Mouse (Mus musculus): ENCODE measurements around the gene Vmn2r90. TPM values are rescaled to one million over a fixed set of nuclear protein-coding genes. Genes with fewer than 3 reads are reported as not detected.

The Vmn2r90 gene
- polyA plus RNA-seq, 1 experiment from 2014 or later: not detected

GRCm38 (mm10) chr17:17766481-17766880 is 62.9 kb downstream of the Vmn2r90 start:
- H3K4me3 ChIP-seq: no peak overlapping the region
- no peaks in the 10 kb centered on the region for H3K9me3 ChIP-seq
- no peak for DNase-seq (ENCODE audit: low spot score)
- no peaks in the 10 kb centered on the region for H3K36me3 ChIP-seq
- no peaks in the 10 kb centered on the region for H3K27me3 ChIP-seq (ENCODE audit: insufficient read depth, poor library complexity, severe bottlenecking)
- H3K4me1 ChIP-seq: no peaks in the 10 kb centered on the region
- H3K27ac ChIP-seq: no peak overlapping the region
- 12% methylated on average over 3 of the region's 3 CpGs for WGBS

Other genes starting within 250 kb of the Vmn2r90 start
- 8.7 and 11.1 TPM in 2 replicates for gene Lnpep, start 78.7 kb upstream of the Vmn2r90 start, polyA plus RNA-seq (2016; fragmentation: Nextera tagmentation; extraction: Ambion mirVana)
- 30.7 and 32.3 TPM in 2 replicates for gene Spaca6, start 123.4 kb downstream of the Vmn2r90 start, polyA plus RNA-seq (2016; fragmentation: Nextera tagmentation; extraction: Ambion mirVana)
- 0.68 and 1.1 TPM in 2 replicates for gene Has1, start 151.5 kb downstream of the Vmn2r90 start, polyA plus RNA-seq (2016; fragmentation: Nextera tagmentation; extraction: Ambion mirVana)
- 0.10 TPM in 1 of 2 replicates, not detected in the other for gene Fpr1, start 180.2 kb downstream of the Vmn2r90 start, polyA plus RNA-seq (2016; fragmentation: Nextera tagmentation; extraction: Ambion mirVana)
- gene Fpr2, start 184.1 kb downstream of the Vmn2r90 start, polyA plus RNA-seq (2016; fragmentation: Nextera tagmentation; extraction: Ambion mirVana): not detected in 2 replicates
- gene Fpr3, start 184.1 kb downstream of the Vmn2r90 start, polyA plus RNA-seq (2016; fragmentation: Nextera tagmentation; extraction: Ambion mirVana): not detected in 2 replicates